Mouse (Mus musculus): ENCODE measurements around the gene Chd3.

Gene Chd3

DNA sequence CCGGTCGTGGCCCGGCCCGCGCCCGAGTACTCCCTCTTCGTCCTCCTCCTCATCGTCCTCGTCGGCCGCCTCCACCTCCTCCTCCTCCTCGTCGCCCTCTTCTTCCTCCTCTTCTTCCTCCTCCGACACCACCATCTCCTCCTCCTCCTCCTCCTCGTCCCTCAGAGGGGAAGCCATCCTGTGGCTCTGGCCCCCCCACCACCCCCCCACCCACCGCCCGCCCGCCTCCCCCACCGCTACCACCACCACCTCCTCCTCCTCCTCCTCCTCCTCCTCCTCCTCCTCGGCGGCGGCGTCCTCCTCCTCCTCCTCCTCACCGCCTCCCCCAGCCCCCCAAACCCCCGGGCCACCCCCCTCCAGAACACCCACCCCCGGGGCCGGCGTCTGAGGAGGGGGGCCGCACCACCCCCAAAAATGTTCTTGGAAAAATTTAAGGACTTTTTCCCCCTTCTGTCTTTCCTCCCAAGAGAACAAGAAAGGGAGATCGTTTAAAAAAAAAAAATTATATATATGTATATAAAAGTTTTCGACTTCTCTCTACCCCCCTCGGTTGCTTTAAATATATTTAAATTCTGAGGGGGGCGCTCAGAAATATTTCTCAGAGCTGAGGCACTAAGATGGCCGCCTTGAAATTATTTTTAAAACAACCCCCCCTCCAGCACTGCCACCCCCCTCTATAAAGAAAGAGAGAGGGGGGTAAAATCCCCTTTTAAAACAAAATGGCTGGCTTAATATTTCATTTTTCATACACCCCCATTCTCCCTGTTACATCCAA is at the start of gene Chd3:
Gene Chd3, minus strand, starts transcription at position 192 of the 775 bp plus-strand sequence.
- no peak for ATAC-seq (ENCODE audit: insufficient number of reproducible peaks, low FRiP score, low TSS enrichment)

DNA sequence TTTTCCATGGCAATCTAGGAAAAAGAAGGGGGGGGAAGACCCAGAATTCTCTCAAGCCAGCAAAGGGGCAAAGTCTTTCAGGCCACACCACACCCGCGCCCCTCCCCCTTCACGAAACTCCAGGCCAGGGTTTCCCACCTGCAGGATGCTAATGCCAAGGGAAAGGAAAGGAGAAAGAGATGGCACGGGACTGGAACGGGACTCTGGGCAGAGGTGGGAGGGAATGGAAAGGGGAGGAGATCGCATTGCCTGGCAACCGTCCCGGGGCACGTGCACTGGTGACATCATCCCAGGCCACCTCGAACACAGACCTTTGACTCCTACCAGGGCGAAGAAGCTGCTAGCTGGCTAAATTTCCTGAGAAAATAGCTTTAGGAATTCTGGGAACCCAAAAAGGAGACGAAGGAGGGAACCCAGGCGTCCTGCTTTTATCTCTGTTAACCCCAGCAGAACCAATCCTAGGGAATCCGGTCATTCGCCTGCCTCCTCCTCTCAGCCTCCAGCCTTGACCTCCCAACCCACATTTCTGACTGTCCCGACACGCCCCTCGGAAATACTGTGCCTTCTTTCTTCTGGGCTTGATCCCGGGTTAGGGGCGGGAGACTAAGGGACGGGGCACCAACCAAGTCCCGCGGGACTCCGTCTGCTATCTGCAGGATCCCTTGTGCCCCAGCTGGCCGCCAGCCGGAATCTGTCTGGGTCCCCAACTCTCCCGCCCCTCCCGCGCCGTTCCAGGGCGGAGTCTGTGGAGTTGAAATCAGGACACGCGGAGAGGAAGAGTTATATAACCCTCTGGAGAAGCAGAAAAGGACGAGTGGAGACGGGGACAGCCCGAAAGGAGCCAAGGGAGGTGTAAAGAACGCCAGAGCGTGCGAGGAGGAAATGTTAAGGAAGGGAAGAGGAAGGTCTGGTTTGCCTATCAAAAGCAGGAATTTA is 48.5 kb upstream of the Chd3 start:
- peak; percentile 29; the same call in 1 of the 2 replicates for ATAC-seq (ENCODE audit: insufficient number of reproducible peaks, low FRiP score, low TSS enrichment)

DNA sequence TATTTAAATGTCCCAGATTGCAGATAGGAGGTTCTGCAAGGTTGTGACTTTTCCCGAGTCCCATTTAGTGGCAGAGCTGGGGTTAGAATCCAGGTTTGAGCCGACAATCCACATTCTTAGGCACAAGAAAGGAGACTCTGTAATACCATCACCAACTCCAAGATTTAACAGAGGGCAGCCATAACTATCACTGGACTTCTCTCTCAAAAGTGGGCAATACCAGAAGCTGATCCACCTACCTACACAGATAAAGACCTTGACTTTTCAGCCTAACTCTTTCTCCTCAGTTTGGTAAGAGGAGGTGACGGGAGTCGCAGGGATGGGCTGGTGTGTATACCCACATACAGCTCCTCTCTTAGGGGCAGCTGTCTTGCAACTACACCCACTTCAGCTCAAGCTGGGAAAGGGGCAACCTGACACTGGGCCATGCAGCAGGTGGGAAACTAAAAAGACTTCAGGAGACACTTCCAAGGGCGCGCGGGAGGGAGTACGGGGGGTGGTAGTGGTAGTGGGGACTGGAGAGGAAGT is 47.8 kb upstream of the Chd3 start:
- no peak for ATAC-seq (ENCODE audit: insufficient number of reproducible peaks, low FRiP score, low TSS enrichment)

DNA sequence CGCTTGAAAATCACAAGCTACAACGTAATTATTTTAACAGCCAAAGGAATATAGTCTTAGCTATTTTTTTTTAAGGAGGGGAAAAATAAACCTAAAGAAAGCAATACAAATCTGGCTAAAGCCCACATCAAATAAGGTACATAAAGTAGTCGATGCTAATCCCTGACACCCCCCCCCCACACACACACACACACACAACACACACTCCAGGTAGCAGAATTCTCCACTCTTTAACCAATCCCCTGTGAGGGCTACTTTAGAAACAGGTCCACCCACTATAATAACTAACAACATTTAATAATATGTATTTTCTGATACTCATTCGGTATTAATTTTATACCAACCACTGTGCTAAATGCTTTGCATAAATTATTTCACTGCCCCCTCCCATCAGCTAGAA is 47.3 kb upstream of the Chd3 start:
- ATAC-seq (ENCODE audit: insufficient number of reproducible peaks, low FRiP score, low TSS enrichment): no peak

DNA sequence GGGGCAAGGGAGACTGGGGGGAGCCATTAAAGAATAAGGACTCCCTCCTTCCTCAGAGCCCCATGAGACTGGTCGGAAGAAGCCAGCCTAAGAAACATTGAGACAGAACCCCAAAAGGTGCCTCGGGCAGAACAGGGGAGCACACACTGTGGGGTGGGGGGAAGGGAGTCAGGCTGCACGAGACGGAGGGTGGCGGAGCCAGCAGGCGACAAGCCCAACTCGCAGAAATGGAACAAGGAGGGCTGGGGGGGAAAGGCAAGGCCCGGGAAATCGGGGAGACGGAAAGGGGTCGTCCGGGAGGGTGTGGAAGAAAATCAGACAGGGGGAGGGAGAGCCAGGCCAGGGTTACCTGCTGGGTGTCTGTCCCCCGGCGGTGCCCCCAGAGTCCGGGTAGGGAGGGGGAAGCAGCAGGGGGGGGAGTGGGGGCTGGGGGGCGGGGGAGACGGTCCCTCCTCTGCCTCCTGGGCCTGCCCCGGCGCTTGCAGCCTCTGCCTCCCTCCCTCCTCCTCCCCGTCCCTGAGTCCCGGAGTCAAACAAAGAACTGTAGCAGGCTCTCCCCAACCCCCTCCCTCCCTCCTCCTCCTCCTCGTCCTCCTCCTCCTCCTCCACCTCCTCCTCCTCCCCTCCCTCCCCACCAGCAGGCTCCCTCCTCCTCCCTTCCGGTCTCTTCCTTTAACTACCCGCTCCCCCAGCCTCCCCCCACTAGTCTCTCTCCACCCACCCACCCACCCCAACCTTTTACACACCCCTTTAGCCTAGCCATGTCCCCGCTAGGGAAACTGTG is 46.7 kb upstream of the Chd3 start:
- no peak for ATAC-seq (ENCODE audit: insufficient number of reproducible peaks, low FRiP score, low TSS enrichment)

DNA sequence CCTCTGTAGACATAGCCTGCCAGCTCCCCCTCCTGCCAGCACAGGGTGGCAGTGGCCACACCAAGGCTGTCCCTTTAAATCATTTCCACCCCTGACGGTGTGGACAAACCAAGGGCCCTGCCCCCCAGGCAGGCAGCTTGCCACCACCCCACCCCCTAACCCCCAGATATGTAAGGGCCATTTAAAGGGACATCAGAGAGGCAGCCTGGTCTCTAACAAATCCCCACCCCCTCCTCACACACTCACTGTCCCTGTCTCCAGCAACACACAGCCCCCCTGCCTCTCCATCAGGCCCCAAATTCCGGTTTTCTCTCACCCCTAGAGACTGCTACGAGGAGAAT is 46.1 kb upstream of the Chd3 start:
- no peak for ATAC-seq (ENCODE audit: insufficient number of reproducible peaks, low FRiP score, low TSS enrichment)

DNA sequence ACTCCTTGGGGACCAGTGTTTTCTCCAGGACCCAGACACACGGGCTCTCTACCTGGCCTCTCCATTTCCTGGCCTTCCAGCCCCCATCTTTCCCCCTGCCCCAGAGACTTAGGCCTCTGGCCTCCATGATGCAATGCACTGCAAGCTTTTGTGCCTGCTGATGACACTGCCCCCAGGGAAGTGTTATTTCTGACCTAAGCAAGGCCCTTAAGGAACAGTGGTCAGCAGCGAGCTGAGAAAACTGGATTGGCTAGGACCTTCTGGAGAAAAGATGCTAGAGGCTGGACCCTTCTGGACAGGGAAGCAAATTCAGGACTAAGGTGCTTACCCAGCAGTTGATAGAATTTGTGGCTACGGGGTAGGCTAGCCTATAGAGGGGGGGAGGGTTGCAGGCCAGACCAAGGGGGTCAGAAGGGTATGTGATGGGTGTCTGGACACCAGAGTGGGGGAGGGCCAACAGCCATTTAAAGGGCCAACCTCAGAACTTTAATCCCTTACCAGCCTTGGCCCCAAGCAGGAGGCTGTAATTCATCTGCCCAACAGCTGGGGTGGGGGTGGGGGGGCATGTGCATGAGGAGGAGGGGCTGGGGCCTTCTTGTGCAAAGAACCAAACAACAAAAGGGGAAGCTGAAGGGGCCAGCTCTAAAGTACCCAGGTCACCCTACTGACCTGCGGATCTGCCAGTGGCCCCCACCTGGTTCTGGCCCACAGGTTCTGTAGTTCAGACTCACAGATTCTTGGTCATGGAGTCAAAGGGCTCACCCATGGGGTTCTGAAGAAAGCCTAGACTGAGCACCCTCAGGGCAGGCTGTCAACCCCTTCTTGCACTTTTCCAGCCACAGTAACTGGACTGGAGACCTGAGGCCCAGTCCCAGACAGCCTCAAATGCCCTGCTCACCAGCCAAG is 45.5 kb upstream of the Chd3 start:
- no peak for ATAC-seq (ENCODE audit: insufficient number of reproducible peaks, low FRiP score, low TSS enrichment)

DNA sequence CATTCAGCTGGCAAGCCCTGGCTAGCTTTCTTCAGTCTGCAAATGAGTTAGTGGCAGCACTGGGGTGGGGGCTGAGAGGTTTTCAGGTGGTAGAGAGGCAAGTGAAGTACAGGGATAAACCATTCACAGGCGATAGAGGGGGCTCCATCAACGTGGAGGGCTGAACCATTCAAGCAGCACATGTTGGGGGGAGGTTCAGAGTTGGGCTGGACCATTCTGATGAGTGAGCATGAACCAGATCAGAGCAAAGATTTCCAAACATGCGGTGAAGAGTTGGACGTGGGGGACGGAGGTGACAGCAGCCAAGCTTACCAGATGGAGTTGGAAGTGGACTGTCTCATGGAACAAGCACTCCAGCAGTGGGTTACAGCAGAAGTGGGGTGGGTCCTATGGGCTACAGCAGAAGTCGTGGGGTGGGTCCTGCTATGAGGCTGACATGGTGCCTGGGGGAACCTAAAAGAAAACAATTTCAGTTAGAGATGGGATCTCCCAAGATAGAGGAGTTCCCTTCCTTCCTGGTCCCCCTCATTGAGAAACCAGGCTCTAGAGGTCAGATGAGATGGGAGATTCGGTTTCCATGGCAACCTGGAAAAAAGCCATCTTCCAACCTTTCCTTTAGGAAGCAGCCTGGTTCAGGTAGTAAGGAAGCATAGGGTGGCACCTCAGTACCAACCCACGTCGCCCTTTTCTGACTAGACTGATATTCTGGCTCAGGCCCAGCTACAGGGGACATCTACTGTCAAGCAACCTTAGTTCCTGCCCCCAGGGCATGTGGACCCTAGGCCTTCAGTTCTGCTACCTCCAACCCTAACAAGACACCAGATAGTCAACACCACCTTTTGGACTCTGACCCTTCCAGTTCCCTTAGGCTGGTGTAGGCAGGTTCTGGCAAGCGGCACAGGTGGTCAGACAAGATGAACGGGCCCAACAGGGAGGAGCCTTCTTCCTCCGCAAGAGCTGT is 44.3 kb upstream of the Chd3 start, which contains the start of gene Kdm6b:
Gene Kdm6b, minus strand, starts transcription at position 455 of the 961 bp plus-strand sequence.
- no peak for ATAC-seq (ENCODE audit: insufficient number of reproducible peaks, low FRiP score, low TSS enrichment)

DNA sequence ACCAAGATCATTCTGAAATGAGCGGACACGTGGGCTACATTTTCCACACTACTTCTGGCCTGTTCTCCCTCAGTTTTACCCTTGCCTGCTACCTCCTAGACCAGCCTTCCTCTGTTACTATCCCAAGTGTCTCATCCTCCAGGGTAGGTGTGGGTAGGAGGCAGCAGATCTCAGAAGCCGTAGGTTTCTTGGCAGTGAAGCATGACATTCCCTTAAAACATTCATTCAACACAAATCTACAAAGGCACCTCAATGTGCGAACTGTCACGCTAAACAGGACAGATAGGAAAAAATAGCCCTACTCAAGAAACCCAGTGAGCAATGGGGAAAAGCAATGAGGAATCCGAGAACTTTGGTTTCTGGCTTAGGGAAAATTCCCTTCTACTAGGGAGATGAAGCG is 43.3 kb upstream of the Chd3 start:
- no peak for ATAC-seq (ENCODE audit: insufficient number of reproducible peaks, low FRiP score, low TSS enrichment)

DNA sequence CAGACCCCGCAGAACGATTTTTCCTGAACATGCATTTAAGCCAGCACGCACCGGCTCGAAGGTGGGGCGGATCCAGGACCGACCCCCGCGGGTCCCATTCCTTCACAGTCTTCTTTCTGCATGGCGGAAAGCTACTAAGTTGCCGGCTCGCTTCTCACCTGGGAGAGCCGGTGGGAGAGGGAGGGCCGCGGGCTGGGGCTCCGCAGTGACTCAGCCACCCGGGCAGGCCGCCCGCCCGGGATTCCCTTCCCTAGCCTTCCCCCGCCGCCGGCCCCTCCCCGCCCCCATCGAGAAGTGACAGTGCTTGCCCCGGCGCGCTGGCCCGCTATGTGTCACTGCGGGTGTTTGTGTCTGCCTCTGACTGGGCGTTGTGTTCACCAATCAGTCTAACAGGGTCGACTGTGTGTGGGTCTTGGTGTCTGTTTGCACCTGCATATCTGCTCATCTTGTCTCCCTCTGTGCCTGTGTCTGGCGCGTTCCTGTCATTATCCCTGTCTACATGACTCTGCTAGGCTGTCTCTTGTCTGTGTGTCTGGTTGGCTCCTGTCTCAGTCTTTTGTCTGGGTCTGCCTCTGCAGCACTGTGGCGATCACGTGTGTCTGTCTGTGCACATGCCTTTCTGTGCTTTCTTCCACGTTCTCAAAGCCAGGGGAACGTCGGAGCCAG is 42.5 kb upstream of the Chd3 start:
- no peak for ATAC-seq (ENCODE audit: insufficient number of reproducible peaks, low FRiP score, low TSS enrichment)

DNA sequence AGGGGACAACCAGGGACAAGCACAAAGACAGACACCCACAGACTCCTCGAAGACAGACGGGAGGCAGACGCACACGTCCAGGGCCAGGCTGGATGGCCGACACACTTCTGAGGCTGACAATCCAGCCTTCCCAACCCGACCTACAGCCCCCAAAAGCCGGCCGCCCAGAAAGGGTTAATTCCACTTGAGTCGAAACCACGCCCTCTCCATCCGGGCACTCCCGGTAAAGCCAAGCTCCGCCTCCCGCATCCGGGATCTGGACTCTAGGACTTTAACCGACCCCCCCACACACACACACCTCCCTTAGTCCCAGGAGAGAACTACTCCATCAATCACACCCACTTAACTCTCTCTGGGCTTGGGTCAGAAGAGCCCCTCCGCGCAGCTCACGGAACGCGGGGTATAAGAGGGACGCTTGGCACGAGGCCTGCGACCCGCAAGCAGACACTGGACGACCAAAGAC is 41.9 kb upstream of the Chd3 start:
- ATAC-seq (ENCODE audit: insufficient number of reproducible peaks, low FRiP score, low TSS enrichment): 0 out of 2 replicates have a peak, but pooled peaks have one; percentile 3

DNA sequence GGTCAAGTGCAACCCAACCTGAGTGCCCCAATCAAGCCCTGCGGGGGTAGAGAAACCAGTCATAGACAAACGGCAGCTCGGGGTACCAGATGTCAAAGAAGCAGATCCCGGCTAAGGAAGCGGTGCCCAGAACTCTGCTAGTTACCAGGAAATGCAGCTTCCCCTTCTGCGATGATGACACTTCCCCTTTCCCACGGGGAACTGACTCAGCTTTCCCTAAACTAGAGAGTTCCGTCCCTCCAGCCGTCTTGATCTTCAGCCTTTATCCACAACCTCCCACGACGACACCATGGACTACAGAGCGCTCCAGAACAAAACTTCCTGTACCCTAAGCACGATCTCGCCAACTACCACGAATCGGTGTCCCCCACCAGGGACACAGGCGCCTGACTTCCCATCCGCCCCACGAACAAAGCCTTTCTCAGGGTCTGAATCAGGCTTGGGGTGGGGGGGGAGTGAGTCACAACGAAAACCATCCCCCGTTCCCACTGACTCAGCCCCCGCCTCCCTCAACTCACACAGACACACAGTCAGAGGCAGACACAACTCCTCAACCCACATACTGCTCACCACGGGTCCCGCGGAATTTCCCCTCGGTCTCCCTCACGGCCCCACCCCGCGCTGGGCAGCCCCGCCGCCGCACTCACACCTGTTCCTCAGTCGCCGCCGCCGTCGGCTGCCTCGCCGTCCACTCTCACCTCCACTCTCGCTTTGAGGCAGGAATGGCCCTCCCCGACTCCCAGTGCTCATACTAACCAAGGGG is 41.3 kb upstream of the Chd3 start:
- ATAC-seq (ENCODE audit: insufficient number of reproducible peaks, low FRiP score, low TSS enrichment): no peak

DNA sequence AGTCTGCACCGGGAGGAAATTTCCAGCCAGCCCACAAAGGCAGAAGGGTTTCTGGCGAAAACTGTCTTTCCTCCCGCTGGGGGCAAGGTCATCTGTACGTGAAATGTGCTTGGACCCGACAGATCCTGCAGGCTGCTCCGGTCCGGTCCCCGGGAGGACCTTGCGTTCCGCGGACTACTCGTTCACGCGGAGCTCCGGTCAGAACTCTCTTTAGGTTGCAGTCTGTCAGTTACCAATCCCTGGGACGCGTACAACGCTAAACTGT is 40.8 kb upstream of the Chd3 start:
- no peak for ATAC-seq (ENCODE audit: insufficient number of reproducible peaks, low FRiP score, low TSS enrichment)

DNA sequence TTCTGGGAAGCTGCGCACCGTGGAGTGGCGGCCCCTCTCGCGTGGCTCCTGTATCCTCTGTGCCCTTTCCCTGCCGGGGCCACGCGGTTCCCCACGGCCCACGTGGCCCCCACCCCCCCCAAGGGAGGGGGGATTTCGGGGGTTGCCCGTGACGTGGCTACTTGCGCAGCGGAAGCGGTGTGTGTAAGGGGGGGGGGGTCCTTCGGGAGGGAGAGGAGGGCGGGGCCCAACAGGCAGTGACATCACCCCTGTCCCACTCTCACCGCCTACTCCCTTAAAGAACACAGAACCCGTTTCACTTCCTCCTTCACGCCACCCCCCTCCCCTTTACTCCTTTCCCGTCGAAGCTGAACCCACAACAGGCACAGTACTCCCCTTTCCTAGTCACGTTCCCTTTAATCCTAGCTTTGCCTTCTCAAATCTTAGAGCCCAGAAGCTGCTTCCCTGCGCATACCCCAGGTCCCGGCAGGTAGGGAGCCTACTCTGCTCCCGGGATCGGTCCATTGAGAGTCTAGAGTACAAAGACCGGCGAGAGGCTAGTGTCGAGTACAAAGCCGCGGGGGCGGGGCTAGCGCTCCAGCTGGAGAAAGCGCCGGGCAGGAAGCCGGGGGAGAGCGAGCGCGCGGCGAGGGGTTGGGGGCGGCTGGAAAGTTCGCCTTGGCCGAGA is 40.3 kb upstream of the Chd3 start:
- no peak for ATAC-seq (ENCODE audit: insufficient number of reproducible peaks, low FRiP score, low TSS enrichment)

DNA sequence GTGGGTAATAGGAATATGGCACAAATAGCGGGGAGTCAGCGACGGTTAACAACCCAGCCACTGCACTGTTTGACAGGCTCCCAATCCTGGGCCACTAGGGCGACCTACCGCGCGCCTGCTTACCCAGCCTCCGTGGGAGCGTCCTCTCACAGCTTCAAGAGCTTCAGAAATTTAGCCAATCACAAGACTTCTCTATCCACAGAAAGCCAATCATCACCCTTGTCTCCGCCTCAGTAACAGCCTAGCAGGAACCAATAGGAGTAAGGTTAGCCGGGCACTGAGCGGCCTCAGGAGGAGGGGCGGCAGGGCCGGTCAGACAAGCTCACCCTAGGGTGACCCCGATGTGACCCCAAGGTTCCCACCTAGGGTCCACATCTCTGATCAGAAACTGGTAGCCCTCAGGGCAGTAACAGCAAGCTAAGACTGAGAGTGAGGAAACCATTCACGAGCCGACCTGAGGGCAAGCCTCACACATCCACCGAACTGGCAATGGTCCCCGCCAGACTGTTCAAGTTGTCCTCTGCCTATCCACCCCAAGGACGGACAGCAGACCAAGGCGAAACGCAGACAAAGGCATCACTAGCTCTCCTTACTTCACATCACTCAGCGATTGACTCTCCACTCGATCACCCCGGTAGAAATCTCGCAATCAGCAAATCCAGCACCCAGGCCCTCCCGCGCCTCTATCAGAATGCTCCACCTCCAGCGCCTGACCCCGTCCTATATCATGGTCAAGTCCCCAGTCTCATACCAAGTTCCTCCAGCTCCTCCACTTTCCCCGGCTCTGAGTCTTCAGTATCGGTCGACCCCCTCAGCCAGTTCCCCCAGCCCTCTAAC is 39.6 kb upstream of the Chd3 start:
- ATAC-seq (ENCODE audit: insufficient number of reproducible peaks, low FRiP score, low TSS enrichment): peak; percentile 77

DNA sequence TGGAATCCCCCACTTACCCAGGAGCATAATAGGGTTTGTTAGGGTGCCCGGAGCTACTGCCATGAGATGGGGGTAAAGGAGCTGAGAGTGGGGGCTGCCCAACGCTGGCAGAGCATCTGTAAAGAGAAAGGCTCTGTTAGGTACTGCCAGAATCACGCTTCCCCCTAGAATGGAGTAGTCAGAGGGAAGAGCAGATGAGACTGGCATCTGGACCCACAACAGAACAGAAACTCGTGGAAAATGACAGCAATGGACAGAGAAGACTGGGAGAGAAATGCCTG is 38.5 kb upstream of the Chd3 start:
- no peak for ATAC-seq (ENCODE audit: insufficient number of reproducible peaks, low FRiP score, low TSS enrichment)

All from cerebellum, adult (tissue).